Mouse (Mus musculus) lung, adult 2 months (tissue): Measurements from ENCODE around the gene Fam149b.

ENCODE experiments used
- CTCF ChIP-seq: fragments of 200-500 bp; IDR thresholded peaks from 2 replicates; pipeline ENCODE4 v1.5.1; 2011; ENCODE audit warnings: mild to moderate bottlenecking, low read length, control low read depth; ENCODE audit not compliant: insufficient read depth
- POLR2A ChIP-seq: fragments of 200-500 bp; IDR thresholded peaks from 2 replicates; pipeline ENCODE4 v1.6.1; 2011; ENCODE audit warnings: low read depth, mild to moderate bottlenecking, control low read depth, low read length, borderline replicate concordance; ENCODE audit errors: extremely low read depth

- TF ChIP-seq POLR2A (no peak), CTCF (no peak)
These were observed 83.8 kb downstream of the Fam149b start for GRCm38 (mm10) chr14:20431726-20432125.
